Mouse (Mus musculus): ENCODE measurements around the gene Gucy2e. TPM values are rescaled to one million over a fixed set of nuclear protein-coding genes. Genes with fewer than 3 reads are reported as not detected.
A peak's percentile ranks its signal among the peaks of the same experiment; 100 is the strongest.

Gene Gucy2e
- polyA plus RNA-seq, 1 experiment from 2014 or later = 0.05 TPM

GRCm38 (mm10) chr11:69230420-69230819 lies 6.4 kb downstream of the Gucy2e start:
- Histone ChIP-seq H3K27ac (ENCODE audit: low read length) (no peak overlapping the region), H3K4me2 (ENCODE audit: low read depth, low read length) (no peak overlapping the region), H3K4me1 (ENCODE audit: control insufficient read depth, insufficient read depth, low read length) (no peaks in the 10 kb centered on the region), H3K4me3 (ENCODE audit: low read length) (no peak overlapping the region), H3K9ac (ENCODE audit: low read length) (no peak overlapping the region), H3K9me3 (replicated peaks; ENCODE audit: control insufficient read depth, low read length) (peaks cover 2% of the 10 kb centered on the region), H3K27me3 (ENCODE audit: control insufficient read depth, insufficient read depth, low read length) (peaks cover 16% of the 10 kb centered on the region), H3K36me3 (ENCODE audit: control insufficient read depth, insufficient read depth) (no peaks in the 10 kb centered on the region)
- no peak for ATAC-seq (replicated peaks; ENCODE audit: extremely low read depth, insufficient read depth, low FRiP score)
- 68% methylated on average over 4 of the region's 4 CpGs for WGBS

DNA sequence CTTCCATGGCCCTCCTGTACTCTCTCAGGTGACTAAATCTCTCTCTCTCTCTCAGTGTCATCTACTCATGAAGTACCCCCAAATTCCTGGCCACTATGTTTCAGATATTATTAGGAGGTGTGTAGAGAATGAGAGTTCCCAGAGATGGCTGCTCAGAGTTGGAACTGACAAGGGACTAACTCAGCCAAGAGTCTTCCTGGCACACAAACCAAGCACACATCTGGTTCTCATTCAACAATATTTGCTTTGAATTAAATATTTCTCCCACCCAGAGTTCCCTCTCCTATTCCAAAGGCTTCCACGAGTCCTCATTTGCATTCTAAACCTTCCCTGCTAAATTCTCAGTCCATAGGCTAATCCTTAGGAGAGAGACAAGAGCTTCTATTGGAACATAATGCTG lies 11.1 kb downstream of the Gucy2e start:
- H3K9ac ChIP-seq (ENCODE audit: low read length) = no peak overlapping the region
- no peak for ATAC-seq (replicated peaks; ENCODE audit: extremely low read depth, insufficient read depth, low FRiP score)
- no peak overlapping the region for H3K27ac ChIP-seq (ENCODE audit: low read length)
- 70% methylated on average over 1 of the region's 1 CpGs for WGBS
- H3K4me1 ChIP-seq (ENCODE audit: control insufficient read depth, insufficient read depth, low read length) = peaks cover 6% of the 10 kb centered on the region; the same call in 1 of the 2 replicates
- H3K4me3 ChIP-seq (ENCODE audit: low read length) = no peak overlapping the region
- H3K27me3 ChIP-seq (ENCODE audit: control insufficient read depth, insufficient read depth, low read length) = 0 out of 2 replicates have a peak, but pooled peaks cover 2% of the 10 kb centered on the region
- no peaks in the 10 kb centered on the region for H3K36me3 ChIP-seq (ENCODE audit: control insufficient read depth, insufficient read depth)
- peaks cover 14% of the 10 kb centered on the region for H3K9me3 ChIP-seq (replicated peaks; ENCODE audit: control insufficient read depth, low read length)
- H3K4me2 ChIP-seq (ENCODE audit: low read depth, low read length) = no peak overlapping the region

DNA sequence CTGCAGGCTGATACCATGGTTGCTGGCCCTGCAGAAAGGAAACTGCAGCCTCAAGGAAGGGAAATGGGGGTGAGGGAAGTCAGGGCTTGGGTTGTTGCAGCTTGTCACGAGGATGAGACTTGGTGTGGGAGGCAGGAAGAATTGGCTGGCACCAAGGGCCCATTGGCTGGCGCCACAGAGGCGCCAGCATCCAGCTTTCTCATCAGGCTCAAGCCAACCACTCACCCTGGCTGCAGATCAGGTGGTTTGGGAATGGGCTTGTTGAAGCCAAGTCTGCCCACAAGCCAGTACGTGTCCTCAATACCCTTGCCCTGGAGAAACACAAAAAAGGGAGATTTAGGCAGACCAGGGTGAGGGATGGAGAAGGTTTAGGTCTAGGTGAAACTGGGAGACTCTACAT lies 13.7 kb downstream of the Gucy2e start:
- no peak overlapping the region for H3K27ac ChIP-seq (ENCODE audit: low read length)
- 77% methylated on average over 4 of the region's 4 CpGs for WGBS
- 0 out of 2 replicates have a peak, but pooled peaks cover 3% of the 10 kb centered on the region for H3K27me3 ChIP-seq (ENCODE audit: control insufficient read depth, insufficient read depth, low read length)
- peaks cover 10% of the 10 kb centered on the region for H3K4me1 ChIP-seq (ENCODE audit: control insufficient read depth, insufficient read depth, low read length)
- no peak for ATAC-seq (replicated peaks; ENCODE audit: extremely low read depth, insufficient read depth, low FRiP score)
- no peak overlapping the region for H3K9ac ChIP-seq (ENCODE audit: low read length)
- no peak overlapping the region for H3K4me2 ChIP-seq (ENCODE audit: low read depth, low read length)
- peaks cover 14% of the 10 kb centered on the region for H3K9me3 ChIP-seq (replicated peaks; ENCODE audit: control insufficient read depth, low read length)
- no peak overlapping the region for H3K4me3 ChIP-seq (ENCODE audit: low read length)
- H3K36me3 ChIP-seq (ENCODE audit: control insufficient read depth, insufficient read depth) = no peaks in the 10 kb centered on the region

- no peak overlapping the region for H3K4me2 ChIP-seq (ENCODE audit: low read depth, low read length)
- WGBS = 47% methylated on average over 4 of the region's 4 CpGs
- no peak overlapping the region for H3K4me3 ChIP-seq (ENCODE audit: low read length)
- peaks cover 14% of the 10 kb centered on the region for H3K9me3 ChIP-seq (replicated peaks; ENCODE audit: control insufficient read depth, low read length)
- H3K27me3 ChIP-seq (ENCODE audit: control insufficient read depth, insufficient read depth, low read length) = 0 out of 2 replicates have a peak, but pooled peaks cover 3% of the 10 kb centered on the region
- peaks cover 10% of the 10 kb centered on the region for H3K4me1 ChIP-seq (ENCODE audit: control insufficient read depth, insufficient read depth, low read length)
- H3K36me3 ChIP-seq (ENCODE audit: control insufficient read depth, insufficient read depth) = no peaks in the 10 kb centered on the region
- no peak overlapping the region for H3K9ac ChIP-seq (ENCODE audit: low read length)
- H3K27ac ChIP-seq (ENCODE audit: low read length) = 0 out of 2 replicates have a peak overlapping the region, but pooled peaks have one; percentile 38
- peak; percentile 79 for ATAC-seq (replicated peaks; ENCODE audit: extremely low read depth, insufficient read depth, low FRiP score)
These were observed 15.8 kb downstream of the Gucy2e start for GRCm38 (mm10) chr11:69221070-69221469.

- Histone ChIP-seq H3K9me3 (replicated peaks; ENCODE audit: control insufficient read depth, low read length) (no peaks in the 10 kb centered on the region), H3K36me3 (ENCODE audit: control insufficient read depth, insufficient read depth) (no peaks in the 10 kb centered on the region), H3K27ac (ENCODE audit: low read length) (no peak overlapping the region), H3K4me2 (ENCODE audit: low read depth, low read length) (no peak overlapping the region), H3K4me1 (ENCODE audit: control insufficient read depth, insufficient read depth, low read length) (peaks cover 10% of the 10 kb centered on the region), H3K27me3 (ENCODE audit: control insufficient read depth, insufficient read depth, low read length) (0 out of 2 replicates have a peak, but pooled peaks cover 3% of the 10 kb centered on the region), H3K4me3 (ENCODE audit: low read length) (no peak overlapping the region), H3K9ac (ENCODE audit: low read length) (no peak overlapping the region)
- ATAC-seq (replicated peaks; ENCODE audit: extremely low read depth, insufficient read depth, low FRiP score) = no peak
- WGBS = 58% methylated on average over 2 of the region's 2 CpGs
These were observed 18.2 kb downstream of the Gucy2e start for GRCm38 (mm10) chr11:69218661-69219060.

- H3K27me3 ChIP-seq (ENCODE audit: control insufficient read depth, insufficient read depth, low read length) = 0 out of 2 replicates have a peak, but pooled peaks cover 3% of the 10 kb centered on the region
- WGBS = 85% methylated on average over 5 of the region's 5 CpGs
- no peaks in the 10 kb centered on the region for H3K36me3 ChIP-seq (ENCODE audit: control insufficient read depth, insufficient read depth)
- H3K4me2 ChIP-seq (ENCODE audit: low read depth, low read length) = no peak overlapping the region
- no peak overlapping the region for H3K9ac ChIP-seq (ENCODE audit: low read length)
- H3K4me1 ChIP-seq (ENCODE audit: control insufficient read depth, insufficient read depth, low read length) = peaks cover 10% of the 10 kb centered on the region
- H3K4me3 ChIP-seq (ENCODE audit: low read length) = no peak overlapping the region
- no peaks in the 10 kb centered on the region for H3K9me3 ChIP-seq (replicated peaks; ENCODE audit: control insufficient read depth, low read length)
- no peak overlapping the region for H3K27ac ChIP-seq (ENCODE audit: low read length)
- no peak for ATAC-seq (replicated peaks; ENCODE audit: extremely low read depth, insufficient read depth, low FRiP score)
These were observed 19.4 kb downstream of the Gucy2e start for GRCm38 (mm10) chr11:69217411-69217810.

DNA sequence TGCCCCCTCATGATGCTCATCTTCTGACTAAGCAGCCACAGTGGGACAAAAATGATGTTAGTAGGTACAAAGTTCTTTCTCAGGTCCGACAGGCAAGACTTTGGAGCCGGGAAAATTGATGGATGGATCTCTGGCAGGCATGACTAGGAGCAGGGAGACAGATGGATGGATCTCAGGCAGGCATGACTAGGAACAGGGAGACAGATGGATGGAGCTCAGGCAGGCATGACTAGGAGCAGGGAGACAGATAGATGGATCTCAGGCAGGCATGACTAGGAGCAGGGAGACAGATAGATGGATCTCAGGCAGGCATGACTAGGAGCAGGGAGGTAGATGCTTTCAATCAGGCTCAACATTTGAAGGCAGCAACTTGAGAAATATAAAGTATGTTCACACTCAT lies 25.4 kb downstream of the Gucy2e start:
- Histone ChIP-seq H3K4me1 (ENCODE audit: control insufficient read depth, insufficient read depth, low read length) (no peaks in the 10 kb centered on the region), H3K4me3 (ENCODE audit: low read length) (no peak overlapping the region), H3K4me2 (ENCODE audit: low read depth, low read length) (peak overlapping the region; percentile 17; the same call in 1 of the 2 replicates), H3K27ac (ENCODE audit: low read length) (no peak overlapping the region), H3K9me3 (replicated peaks; ENCODE audit: control insufficient read depth, low read length) (no peaks in the 10 kb centered on the region), H3K9ac (ENCODE audit: low read length) (no peak overlapping the region), H3K27me3 (ENCODE audit: control insufficient read depth, insufficient read depth, low read length) (no peaks in the 10 kb centered on the region; the same call in 1 of the 2 replicates), H3K36me3 (ENCODE audit: control insufficient read depth, insufficient read depth) (no peaks in the 10 kb centered on the region)
- no peak for ATAC-seq (replicated peaks; ENCODE audit: extremely low read depth, insufficient read depth, low FRiP score)
- 27% methylated on average over 2 of the region's 2 CpGs for WGBS

GRCm38 (mm10) chr11:69202469-69203230 lies 34.2 kb downstream of the Gucy2e start:
- H3K27ac ChIP-seq (ENCODE audit: low read length) = no peak overlapping the region
- peaks cover 6% of the 10 kb centered on the region for H3K27me3 ChIP-seq (ENCODE audit: control insufficient read depth, insufficient read depth, low read length)
- H3K4me2 ChIP-seq (ENCODE audit: low read depth, low read length) = no peak overlapping the region
- no peaks in the 10 kb centered on the region for H3K9me3 ChIP-seq (replicated peaks; ENCODE audit: control insufficient read depth, low read length)
- no peak overlapping the region for H3K9ac ChIP-seq (ENCODE audit: low read length)
- WGBS = 60% methylated on average over 13 of the region's 13 CpGs
- ATAC-seq (replicated peaks; ENCODE audit: extremely low read depth, insufficient read depth, low FRiP score) = no peak
- H3K4me1 ChIP-seq (ENCODE audit: control insufficient read depth, insufficient read depth, low read length) = no peaks in the 10 kb centered on the region
- no peak overlapping the region for H3K4me3 ChIP-seq (ENCODE audit: low read length)
- no peaks in the 10 kb centered on the region for H3K36me3 ChIP-seq (ENCODE audit: control insufficient read depth, insufficient read depth)

- Histone ChIP-seq H3K36me3 (ENCODE audit: control insufficient read depth, insufficient read depth) (no peaks in the 10 kb centered on the region), H3K4me2 (ENCODE audit: low read depth, low read length) (no peak overlapping the region), H3K9me3 (replicated peaks; ENCODE audit: control insufficient read depth, low read length) (no peaks in the 10 kb centered on the region), H3K9ac (ENCODE audit: low read length) (no peak overlapping the region), H3K4me1 (ENCODE audit: control insufficient read depth, insufficient read depth, low read length) (peaks cover 4% of the 10 kb centered on the region; the same call in 1 of the 2 replicates), H3K27ac (ENCODE audit: low read length) (no peak overlapping the region), H3K27me3 (ENCODE audit: control insufficient read depth, insufficient read depth, low read length) (peaks cover 20% of the 10 kb centered on the region), H3K4me3 (ENCODE audit: low read length) (no peak overlapping the region)
- WGBS = 28% methylated on average over 6 of the region's 6 CpGs
- ATAC-seq (replicated peaks; ENCODE audit: extremely low read depth, insufficient read depth, low FRiP score) = no peak
These were observed 36.6 kb downstream of the Gucy2e start for GRCm38 (mm10) chr11:69200231-69200630.

Measured in heart, embryonic 16.5 days (tissue).